Mouse (Mus musculus): ENCODE results near the gene Lamb1. TPM values are rescaled to one million over a fixed set of nuclear protein-coding genes. Genes with fewer than 3 reads are reported as not detected.

Lamb1 gene
- polyA plus RNA-seq, 1 experiment from 2014 or later = 13.6 TPM

DNA sequence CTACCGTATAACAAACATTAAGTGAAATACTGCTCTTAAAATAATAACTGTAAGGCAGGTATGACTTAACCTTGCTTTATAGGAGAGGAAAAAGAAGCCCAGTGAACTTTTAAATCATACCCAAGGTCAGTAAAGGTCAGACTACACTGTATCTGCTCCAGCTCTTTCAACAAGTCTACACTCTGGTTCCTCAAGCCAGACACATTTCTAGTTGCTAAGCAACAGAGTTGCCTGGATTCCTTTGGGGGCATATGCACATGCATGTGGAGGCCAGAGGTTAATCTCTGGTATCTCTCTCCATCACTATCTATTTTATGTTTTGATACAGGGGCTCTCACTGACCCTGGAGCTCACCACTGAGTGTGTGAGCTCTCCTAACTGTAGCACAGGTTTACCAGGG is 104.1 kb downstream of the Lamb1 start:
- Histone ChIP-seq H3K4me3 (ENCODE audit: low read depth, low read length) (no peak overlapping the region), H3K9me3 (replicated peaks; ENCODE audit: control insufficient read depth, low read length) (no peaks in the 10 kb centered on the region), H3K9ac (ENCODE audit: low read length) (no peak overlapping the region), H3K27me3 (replicated peaks; ENCODE audit: control insufficient read depth, insufficient read depth, low read length) (no peaks in the 10 kb centered on the region), H3K4me1 (ENCODE audit: control insufficient read depth, insufficient read depth, low read length) (no peaks in the 10 kb centered on the region), H3K27ac (ENCODE audit: low read depth, low read length) (no peak overlapping the region), H3K4me2 (ENCODE audit: low read length) (no peak overlapping the region), H3K36me3 (ENCODE audit: control insufficient read depth, insufficient read depth, low read length) (no peaks in the 10 kb centered on the region)
- ATAC-seq (no peak), DNase-seq (ENCODE audit: low spot score) (no peak)
- WGBS = 91% methylated on average over 1 of the region's 1 CpGs

DNA sequence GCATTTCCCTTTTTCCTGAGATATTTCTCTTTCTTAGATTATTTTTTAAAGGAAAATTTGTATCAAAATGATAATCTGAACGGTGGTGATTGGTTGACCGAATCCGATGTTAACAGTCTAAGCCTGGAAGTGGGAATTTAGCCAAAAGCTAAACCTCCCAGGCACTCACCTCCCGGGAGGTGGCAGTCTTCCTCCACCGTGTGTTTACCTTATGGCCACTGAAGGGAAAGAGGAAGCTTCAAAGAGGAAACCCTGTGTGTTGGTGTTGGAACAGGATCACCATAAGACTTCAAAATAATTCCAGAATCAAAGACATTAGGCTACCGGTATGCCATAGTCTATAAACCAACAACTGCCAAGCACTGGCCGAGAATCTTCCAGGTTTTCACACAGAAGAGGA is 104.6 kb downstream of the Lamb1 start:
- no peak for ATAC-seq
- WGBS = 83% methylated on average over 7 of the region's 7 CpGs
- no peaks in the 10 kb centered on the region for H3K9me3 ChIP-seq (replicated peaks; ENCODE audit: control insufficient read depth, low read length)

DNA sequence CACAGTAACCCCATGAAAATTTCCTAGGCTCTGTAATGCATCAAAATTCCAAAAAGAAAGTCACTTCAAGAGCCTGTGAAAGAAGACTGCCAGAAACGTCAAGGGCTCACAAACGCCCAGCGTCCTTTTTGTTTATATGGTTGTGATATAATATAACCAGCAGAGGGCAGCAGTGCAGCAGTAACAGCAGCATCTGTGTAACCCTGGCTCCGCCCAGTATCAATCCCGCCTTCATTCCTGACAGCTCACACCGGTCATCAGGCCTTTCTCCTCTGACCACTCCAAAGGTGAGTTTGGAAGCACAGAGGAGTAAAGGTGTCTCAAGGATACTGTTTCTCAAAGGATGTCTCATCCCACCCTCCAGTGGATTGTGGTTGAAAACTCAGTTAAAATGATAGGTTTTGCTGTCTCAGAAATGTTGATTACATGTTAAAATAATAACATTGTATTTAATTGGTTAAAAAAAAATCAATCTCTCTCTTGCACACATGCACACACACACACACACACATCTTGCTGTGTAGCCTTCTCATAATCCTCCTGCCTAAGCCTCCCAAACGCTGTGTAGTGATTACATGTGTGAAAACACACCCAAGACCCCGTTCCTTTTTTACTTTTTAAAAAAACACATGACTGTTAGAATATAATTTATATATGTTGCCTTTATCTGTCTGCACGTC is 109.7 kb downstream of the Lamb1 start:
- WGBS = 30% methylated on average over 9 of the region's 9 CpGs
- Histone ChIP-seq H3K27me3 (replicated peaks; ENCODE audit: control insufficient read depth, insufficient read depth, low read length) (no peaks in the 10 kb centered on the region), H3K9me3 (replicated peaks; ENCODE audit: control insufficient read depth, low read length) (no peaks in the 10 kb centered on the region), H3K4me1 (ENCODE audit: control insufficient read depth, insufficient read depth, low read length) (peaks cover 6% of the 10 kb centered on the region; the same call in 1 of the 2 replicates), H3K36me3 (ENCODE audit: control insufficient read depth, insufficient read depth, low read length) (no peaks in the 10 kb centered on the region), H3K4me2 (ENCODE audit: low read length) (peak overlapping the region; percentile 18; the same call in 1 of the 2 replicates), H3K4me3 (ENCODE audit: low read depth, low read length) (no peak overlapping the region), H3K27ac (ENCODE audit: low read depth, low read length) (no peak overlapping the region), H3K9ac (ENCODE audit: low read length) (no peak overlapping the region)
- ATAC-seq (peak; percentile 82), DNase-seq (ENCODE audit: low spot score) (peak; percentile 91)

More for the DNA sequence above, 104.6 kb downstream of the Lamb1 start:
- no peak overlapping the region for H3K4me3 ChIP-seq (ENCODE audit: low read depth, low read length)
- H3K36me3 ChIP-seq (ENCODE audit: control insufficient read depth, insufficient read depth, low read length) = no peaks in the 10 kb centered on the region
- H3K9ac ChIP-seq (ENCODE audit: low read length) = no peak overlapping the region
- H3K27ac ChIP-seq (ENCODE audit: low read depth, low read length) = no peak overlapping the region
- H3K4me2 ChIP-seq (ENCODE audit: low read length) = no peak overlapping the region
- no peak for DNase-seq (ENCODE audit: low spot score)
- H3K4me1 ChIP-seq (ENCODE audit: control insufficient read depth, insufficient read depth, low read length) = no peaks in the 10 kb centered on the region
- no peaks in the 10 kb centered on the region for H3K27me3 ChIP-seq (replicated peaks; ENCODE audit: control insufficient read depth, insufficient read depth, low read length)

- 82% methylated on average over 4 of the region's 4 CpGs for WGBS
- Histone ChIP-seq H3K4me3 (ENCODE audit: low read depth, low read length) (no peak overlapping the region), H3K4me2 (ENCODE audit: low read length) (no peak overlapping the region), H3K36me3 (ENCODE audit: control insufficient read depth, insufficient read depth, low read length) (no peaks in the 10 kb centered on the region), H3K9ac (ENCODE audit: low read length) (no peak overlapping the region), H3K27ac (ENCODE audit: low read depth, low read length) (no peak overlapping the region), H3K9me3 (replicated peaks; ENCODE audit: control insufficient read depth, low read length) (no peaks in the 10 kb centered on the region), H3K27me3 (replicated peaks; ENCODE audit: control insufficient read depth, insufficient read depth, low read length) (no peaks in the 10 kb centered on the region), H3K4me1 (ENCODE audit: control insufficient read depth, insufficient read depth, low read length) (peaks cover 6% of the 10 kb centered on the region; the same call in 1 of the 2 replicates)
- ATAC-seq (no peak), DNase-seq (ENCODE audit: low spot score) (no peak)
Observed at GRCm38 (mm10) chr12:31375283-31375615, 110.2 kb downstream of the Lamb1 start.

GRCm38 (mm10) chr12:31376326-31376950 is 111.4 kb downstream of the Lamb1 start:
- Histone ChIP-seq H3K4me1 (ENCODE audit: control insufficient read depth, insufficient read depth, low read length) (peaks cover 6% of the 10 kb centered on the region; the same call in 1 of the 2 replicates), H3K27me3 (replicated peaks; ENCODE audit: control insufficient read depth, insufficient read depth, low read length) (no peaks in the 10 kb centered on the region), H3K4me3 (ENCODE audit: low read depth, low read length) (peak overlapping the region; percentile 17), H3K27ac (ENCODE audit: low read depth, low read length) (no peak overlapping the region), H3K4me2 (ENCODE audit: low read length) (peak overlapping the region; percentile 48), H3K9ac (ENCODE audit: low read length) (peak overlapping the region; percentile 42), H3K9me3 (replicated peaks; ENCODE audit: control insufficient read depth, low read length) (no peaks in the 10 kb centered on the region), H3K36me3 (ENCODE audit: control insufficient read depth, insufficient read depth, low read length) (no peaks in the 10 kb centered on the region)
- peak; percentile 72 for DNase-seq (ENCODE audit: low spot score)
- ATAC-seq = peak; percentile 40; the same call in 1 of the 2 replicates
- 11% methylated on average over 13 of the region's 13 CpGs for WGBS

DNA sequence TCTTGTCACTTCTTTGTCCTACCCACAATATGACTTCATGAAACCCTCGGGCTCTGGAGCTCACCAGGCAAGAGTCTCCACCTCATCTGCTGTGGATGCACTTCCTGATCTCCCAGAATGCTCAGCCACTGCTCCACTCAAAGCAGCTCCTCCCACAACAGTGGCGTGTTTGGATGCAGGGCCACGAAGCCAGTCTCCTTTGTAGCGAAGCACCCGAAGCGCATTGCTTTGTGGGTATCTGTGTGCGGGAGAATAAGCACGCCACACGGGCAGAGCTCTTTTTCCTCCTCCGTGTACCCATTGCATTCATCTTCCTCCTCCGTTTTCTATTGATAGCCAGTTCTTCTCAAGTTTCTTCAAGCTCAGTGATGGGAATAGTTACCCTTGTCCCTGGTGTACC is 112.2 kb downstream of the Lamb1 start:
- Histone ChIP-seq H3K4me2 (ENCODE audit: low read length) (no peak overlapping the region), H3K4me1 (ENCODE audit: control insufficient read depth, insufficient read depth, low read length) (peaks cover 6% of the 10 kb centered on the region; the same call in 1 of the 2 replicates), H3K36me3 (ENCODE audit: control insufficient read depth, insufficient read depth, low read length) (no peaks in the 10 kb centered on the region), H3K4me3 (ENCODE audit: low read depth, low read length) (no peak overlapping the region), H3K27me3 (replicated peaks; ENCODE audit: control insufficient read depth, insufficient read depth, low read length) (no peaks in the 10 kb centered on the region), H3K9ac (ENCODE audit: low read length) (no peak overlapping the region), H3K9me3 (replicated peaks; ENCODE audit: control insufficient read depth, low read length) (no peaks in the 10 kb centered on the region), H3K27ac (ENCODE audit: low read depth, low read length) (no peak overlapping the region)
- ATAC-seq (no peak), DNase-seq (ENCODE audit: low spot score) (no peak)
- WGBS = 80% methylated on average over 11 of the region's 11 CpGs

Other genes with a start within 250 kb of the Lamb1 start
- gene Fam110c, start 191.4 kb upstream of the Lamb1 start, polyA plus RNA-seq (2014; fragmentation: Nextera tagmentation; extraction: Ambion mirVana) = 0.06 TPM in 1 of 2 replicates, not detected in the other
- not detected in 2 replicates for gene Gm6993, start 24.5 kb upstream of the Lamb1 start, polyA plus RNA-seq (2014; fragmentation: Nextera tagmentation; extraction: Ambion mirVana)
- gene Dld, start 86.2 kb downstream of the Lamb1 start, polyA plus RNA-seq (2014; fragmentation: Nextera tagmentation; extraction: Ambion mirVana) = 121 and 135 TPM in 2 replicates
- gene Slc26a3, start 125.6 kb downstream of the Lamb1 start, polyA plus RNA-seq (2014; fragmentation: Nextera tagmentation; extraction: Ambion mirVana) = 0.07 and 0.17 TPM in 2 replicates
- gene Cbll1, start 234.4 kb downstream of the Lamb1 start, polyA plus RNA-seq (2014; fragmentation: Nextera tagmentation; extraction: Ambion mirVana) = 20.3 and 21.3 TPM in 2 replicates

All from forebrain, embryonic 14.5 days (tissue).